Mouse (Mus musculus) myocyte (in vitro differentiated cells): ENCODE measurements around the gene Lrit3. TPM values are rescaled to one million over a fixed set of nuclear protein-coding genes. Genes with fewer than 3 reads are reported as not detected.
"Not testable (repeated sequence)": the region's sequence is repeated elsewhere in the genome, so short reads cannot be mapped to it uniquely, and the experiment has no call there.

Experiments
- H3K27me3 ChIP-seq: one replicate; pipeline ENCODE4 v1.6.1; 2011; ENCODE audit not compliant: control insufficient read depth, insufficient read depth, insufficient read length
- H3K36me3 ChIP-seq: one replicate; pipeline ENCODE4 v1.6.1; 2011; ENCODE audit not compliant: control insufficient read depth, insufficient read depth
- H3K4me2 ChIP-seq: one replicate; pipeline ENCODE4 v1.6.1; 2011; ENCODE audit warnings: low read depth, control low read depth
- H3K4me3 ChIP-seq: one replicate; pipeline ENCODE4 v1.5.1; 2011; ENCODE audit warnings: mild to moderate bottlenecking, control low read depth, moderate library complexity
- H3K79me2 ChIP-seq: one replicate; pipeline ENCODE4 v1.6.1; 2011; ENCODE audit not compliant: control insufficient read depth, insufficient read depth
- H3ac ChIP-seq: one replicate; pipeline ENCODE4 v1.6.1; 2011; ENCODE audit not compliant: control insufficient read depth, insufficient read length
- CEBPB ChIP-seq: IDR thresholded peaks from 2 replicates; pipeline ENCODE4 v1.6.1; 2011; ENCODE audit warnings: mild to moderate bottlenecking, moderate library complexity; ENCODE audit not compliant: poor library complexity, insufficient read depth, severe bottlenecking
- E2F4 ChIP-seq: IDR thresholded peaks from one replicate; pipeline ENCODE4 v1.6.1; 2011; ENCODE audit warnings: mild to moderate bottlenecking, control low read depth, moderate library complexity; ENCODE audit not compliant: insufficient read depth
- MAX ChIP-seq: IDR thresholded peaks from one replicate; pipeline ENCODE4 v1.6.1; 2011; ENCODE audit warnings: low read depth, mild to moderate bottlenecking, control low read depth
- MYOD1 ChIP-seq, 3 experiments: IDR thresholded peaks; one replicate each; pipeline ENCODE4 v1.6.1; 2011; ENCODE audit warnings: control low read depth in 2 of 3, low read depth in 2 of 3, mild to moderate bottlenecking in 2 of 3, moderate library complexity in 1 of 3; ENCODE audit not compliant: insufficient read length in 2 of 3, control insufficient read depth in 1 of 3
- MYOG ChIP-seq, 3 experiments: IDR thresholded peaks; one replicate each; pipeline ENCODE4 v1.6.1; 2011; ENCODE audit warnings: control low read depth in 2 of 3, low read depth in 2 of 3, mild to moderate bottlenecking in 2 of 3; ENCODE audit not compliant: insufficient read length in 2 of 3, control insufficient read depth in 1 of 3, insufficient read depth in 1 of 3
- POLR2A ChIP-seq: IDR thresholded peaks from one replicate; pipeline ENCODE4 v1.6.1; 2011; ENCODE audit warnings: low read depth, mild to moderate bottlenecking, control low read depth, moderate library complexity; ENCODE audit not compliant: insufficient read length
- POLR2AphosphoS2 ChIP-seq: IDR thresholded peaks from one replicate; pipeline ENCODE4 v1.6.1; 2011; ENCODE audit warnings: low read depth, control low read depth; ENCODE audit not compliant: insufficient read length
- REST ChIP-seq: IDR thresholded peaks from one replicate; pipeline ENCODE4 v1.6.1; 2011; ENCODE audit warnings: mild to moderate bottlenecking, control low read depth, moderate library complexity; ENCODE audit not compliant: insufficient read depth, insufficient read length
- SRF ChIP-seq: IDR thresholded peaks from one replicate; pipeline ENCODE4 v1.6.1; 2011; ENCODE audit warnings: low read depth; ENCODE audit not compliant: control insufficient read depth, insufficient read length
- TCF12 ChIP-seq: IDR thresholded peaks from one replicate; pipeline ENCODE4 v1.6.1; 2011; ENCODE audit warnings: mild to moderate bottlenecking, control low read depth; ENCODE audit not compliant: poor library complexity, insufficient read depth, severe bottlenecking
- TCF3 ChIP-seq: IDR thresholded peaks from one replicate; pipeline ENCODE4 v1.6.1; 2011; ENCODE audit warnings: low read depth, control low read depth; ENCODE audit not compliant: insufficient read length
- USF1 ChIP-seq: IDR thresholded peaks from one replicate; pipeline ENCODE4 v1.6.1; 2011; ENCODE audit warnings: low read depth, mild to moderate bottlenecking, control low read depth, moderate library complexity
- polyA plus RNA-seq: library from polyadenylated mRNA; unstranded; fragments of >200 nt; fragmentation: generic; extraction: Trizol; gene quantifications from one replicate; pipeline ENCODE4 v1.2.1, GENCODE M21; 2012; ENCODE audit warnings: missing spikeins

Lrit3 gene
- polyA plus RNA-seq, 1 experiment = not detected

GRCm38 (mm10) chr3:129766106-129766505, 37.7 kb downstream of the Lrit3 start:
- Histone ChIP-seq H3K4me2 (no peak overlapping the region), H3K4me3 (no peak overlapping the region), H3ac (no peak overlapping the region), H3K36me3 (no peaks in the 10 kb centered on the region), H3K79me2 (no peaks in the 10 kb centered on the region), H3K27me3 (peaks cover 16% of the 10 kb centered on the region)
- TF ChIP-seq USF1 (no peak), TCF3 (no peak), SRF (no peak), TCF12 (no peak), MYOD1 (IDR thresholded peaks at IDR 0.05; ENCODE audit: control insufficient read depth in 1 of 3, insufficient read length in 2 of 3, low read depth in 2 of 3) (no peak), MYOG (IDR thresholded peaks at IDR 0.05; ENCODE audit: control insufficient read depth in 1 of 3, insufficient read depth in 1 of 3, insufficient read length in 2 of 3, low read depth in 2 of 3) (no peak), MAX (no peak)

- H3ac ChIP-seq, H3K27me3 ChIP-seq, H3K4me2 ChIP-seq, H3K4me3 ChIP-seq, H3K36me3 ChIP-seq, H3K79me2 ChIP-seq: not testable (repeated sequence)
Observed at GRCm38 (mm10) chr3:129757599-129757998, 46.2 kb downstream of the Lrit3 start.

- H3K27me3 ChIP-seq = peaks cover 20% of the 10 kb centered on the region
- no peak within 1 kb of the TSS for H3K4me2 ChIP-seq
- no peak for TF ChIP-seq SRF
- TF ChIP-seq POLR2AphosphoS2 = no peak
- no peak for TF ChIP-seq MYOD1 (IDR thresholded peaks at IDR 0.05; ENCODE audit: control insufficient read depth in 1 of 3, insufficient read length in 2 of 3, low read depth in 2 of 3)
- TF ChIP-seq POLR2A = no peak
- TF ChIP-seq MYOG (IDR thresholded peaks at IDR 0.05; ENCODE audit: control insufficient read depth in 1 of 3, insufficient read depth in 1 of 3, insufficient read length in 2 of 3, low read depth in 2 of 3) = no peak
- TF ChIP-seq TCF3 = no peak
- TF ChIP-seq MAX = no peak
- TF ChIP-seq CEBPB = no peak
- TF ChIP-seq TCF12 = no peak
- TF ChIP-seq E2F4 = no peak
- TF ChIP-seq USF1 = no peak
- TF ChIP-seq REST = no peak
- no peak within 1 kb of the TSS for H3K4me3 ChIP-seq
- no peaks in the 10 kb centered on the region for H3K36me3 ChIP-seq
- no peak within 1 kb of the TSS for H3ac ChIP-seq
- no peaks in the 10 kb centered on the region for H3K79me2 ChIP-seq
Observed at GRCm38 (mm10) chr3:129754650-129755604, 48.9 kb downstream of the Lrit3 start, which contains the start of gene Egf. Gene Egf, minus strand, starts transcription at chr3:129755316.

- Histone ChIP-seq H3K4me2 (no peak overlapping the region), H3K27me3 (peaks cover 12% of the 10 kb centered on the region), H3ac (no peak overlapping the region), H3K36me3 (no peaks in the 10 kb centered on the region), H3K79me2 (no peaks in the 10 kb centered on the region), H3K4me3 (no peak overlapping the region)
- TF ChIP-seq POLR2AphosphoS2 (no peak), POLR2A (no peak)
Observed at GRCm38 (mm10) chr3:129744803-129745202, 59.0 kb downstream of the Lrit3 start.

GRCm38 (mm10) chr3:129742781-129743180, 61.0 kb downstream of the Lrit3 start:
- TF ChIP-seq REST = no peak
- TF ChIP-seq MYOG (IDR thresholded peaks at IDR 0.05; ENCODE audit: control insufficient read depth in 1 of 3, insufficient read depth in 1 of 3, insufficient read length in 2 of 3, low read depth in 2 of 3) = no peak
- no peak for TF ChIP-seq MYOD1 (IDR thresholded peaks at IDR 0.05; ENCODE audit: control insufficient read depth in 1 of 3, insufficient read length in 2 of 3, low read depth in 2 of 3)
- no peak for TF ChIP-seq SRF
- Histone ChIP-seq H3ac (no peak overlapping the region), H3K4me2 (no peak overlapping the region), H3K36me3 (no peaks in the 10 kb centered on the region), H3K79me2 (no peaks in the 10 kb centered on the region), H3K27me3 (peaks cover 9% of the 10 kb centered on the region), H3K4me3 (no peak overlapping the region)
